Mouse (Mus musculus) common myeloid progenitor, adult 5-6 weeks (primary cell): ENCODE data around the gene Arhgef2. TPM values are rescaled to one million over a fixed set of nuclear protein-coding genes. Genes with fewer than 3 reads are reported as not detected.
"Not testable (repeated sequence)": the region's sequence is repeated elsewhere in the genome, so short reads cannot be mapped to it uniquely, and the experiment has no call there.

Experiments
- ATAC-seq: replicated peaks from 2 replicates; pipeline ENCODE4 v1.8.0; 2016; ENCODE audit warnings: low read depth, mild to moderate bottlenecking, moderate TSS enrichment, inconsistent platforms; ENCODE audit not compliant: poor library complexity, severe bottlenecking
- total RNA-seq: library from RNA; stranded (forward); fragments of 200-1000, 187-1606 nt; gene quantifications from 2 replicates; pipeline ENCODE4 v1.2.3, GENCODE M21; 2017

Gene Arhgef2
- total RNA-seq, 1 experiment from 2014 or later = 93.1 TPM

- ATAC-seq = no peak
Measured at GRCm38 (mm10) chr3:88586640-88587039, 19.1 kb upstream of the Arhgef2 start.

- no peak for ATAC-seq
Measured at GRCm38 (mm10) chr3:88590246-88590645, 15.5 kb upstream of the Arhgef2 start.

- ATAC-seq = no peak
Measured at GRCm38 (mm10) chr3:88591044-88591443, 14.7 kb upstream of the Arhgef2 start.

- ATAC-seq = peak; percentile 69
Measured at GRCm38 (mm10) chr3:88591950-88592731, 13.6 kb upstream of the Arhgef2 start.

GRCm38 (mm10) chr3:88592942-88593576 lies 12.7 kb upstream of the Arhgef2 start:
- peak; percentile 43; the same call in 1 of the 2 replicates for ATAC-seq

- ATAC-seq = 0 out of 2 replicates have a peak, but pooled peaks have one; percentile 6
Measured at GRCm38 (mm10) chr3:88593893-88594580, 11.7 kb upstream of the Arhgef2 start.

- ATAC-seq = not testable (repeated sequence)
Measured at GRCm38 (mm10) chr3:88596547-88596946, 9.2 kb upstream of the Arhgef2 start.

GRCm38 (mm10) chr3:88602466-88602865 lies 3.3 kb upstream of the Arhgef2 start:
- no peak for ATAC-seq

- peak; percentile 36 for ATAC-seq
Measured at GRCm38 (mm10) chr3:88603714-88604161, 2.0 kb upstream of the Arhgef2 start.

- no peak for ATAC-seq
Measured at GRCm38 (mm10) chr3:88604863-88605262, 903 bp upstream of the Arhgef2 start.

- peak; percentile 92 for ATAC-seq
Measured at GRCm38 (mm10) chr3:88607065-88607757, 1.4 kb downstream of the Arhgef2 start.

- no peak; the same call in 1 of the 2 replicates for ATAC-seq
Measured at GRCm38 (mm10) chr3:88607758-88608138, 2.0 kb downstream of the Arhgef2 start.

GRCm38 (mm10) chr3:88609066-88609465 lies 3.3 kb downstream of the Arhgef2 start:
- no peak for ATAC-seq

- no peak for ATAC-seq
Measured at GRCm38 (mm10) chr3:88614418-88614817, 8.7 kb downstream of the Arhgef2 start.

- ATAC-seq = no peak
Measured at GRCm38 (mm10) chr3:88615117-88615516, 9.4 kb downstream of the Arhgef2 start.

GRCm38 (mm10) chr3:88615902-88616391 lies 10.2 kb downstream of the Arhgef2 start:
- ATAC-seq = no peak

- no peak for ATAC-seq
Measured at GRCm38 (mm10) chr3:88616951-88617500, 11.3 kb downstream of the Arhgef2 start.

- peak; percentile 15; the same call in 1 of the 2 replicates for ATAC-seq
Measured at GRCm38 (mm10) chr3:88618074-88618871, 12.5 kb downstream of the Arhgef2 start.
